Mouse (Mus musculus) small intestine, adult 10 weeks (tissue): ENCODE results near the gene Gins2. TPM values are rescaled to one million over a fixed set of nuclear protein-coding genes. Genes with fewer than 3 reads are reported as not detected.

Experiments used
- polyA plus RNA-seq: library from polyadenylated mRNA; stranded (reverse); fragments of 350-450 nt; fragmentation: Illumina TruSeq; extraction: RNeasy Lipid Tissue Mini Kit (QIAGEN cat#74804); gene quantifications from one replicate; pipeline ENCODE4 v1.2.3, GENCODE M21; 2014; ENCODE audit warnings: low replicate concordance

Gene Gins2
- 0.26 TPM for polyA plus RNA-seq

DNA sequence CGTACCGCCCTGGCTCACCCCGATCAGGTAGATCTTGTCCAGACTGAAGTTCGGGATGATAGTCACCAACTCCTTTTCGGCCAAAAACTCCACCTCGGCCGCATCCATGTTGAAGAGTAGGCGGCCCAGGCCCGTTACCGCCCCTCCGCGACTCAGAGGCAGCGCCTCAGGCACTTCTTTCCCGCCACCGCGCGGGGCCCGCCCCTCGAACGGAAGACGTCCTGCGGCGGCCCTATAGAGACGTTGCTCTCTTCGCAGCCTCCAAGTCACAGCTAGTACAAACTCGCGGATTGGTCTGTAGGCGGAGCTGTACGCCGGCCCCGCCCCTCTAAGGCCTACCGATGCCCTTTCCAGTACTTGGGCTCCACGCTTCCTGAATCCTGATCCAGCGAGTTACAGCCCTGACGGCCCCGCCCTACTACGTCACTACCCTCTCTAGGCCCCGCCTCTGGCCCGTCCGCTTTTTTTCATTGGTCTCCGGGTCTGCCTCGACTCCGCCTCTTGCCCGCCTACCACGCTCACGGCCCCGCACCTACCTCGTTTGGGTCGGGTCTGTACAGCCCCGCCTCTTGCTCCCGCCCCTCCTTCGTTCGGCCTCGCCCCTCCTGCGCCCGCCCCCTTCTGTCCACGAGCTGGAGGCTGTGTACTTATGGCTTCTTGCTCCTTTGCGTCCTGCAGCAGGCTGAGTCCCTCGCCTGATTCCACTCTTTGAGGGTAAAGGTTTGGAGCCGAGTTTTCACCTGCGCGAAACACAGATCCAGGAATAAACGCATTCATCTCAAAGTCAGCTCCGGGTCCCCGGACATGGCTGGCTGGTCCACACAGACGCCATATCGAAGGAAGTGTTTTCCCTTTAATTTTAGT, at the start of gene Gins2:
Gins2 (minus strand) TSS at position 397 of the 864 bp plus-strand sequence.

Other genes starting within 250 kb of the Gins2 start
- not detected for gene 1190005I06Rik, start 58.3 kb upstream of the Gins2 start, polyA plus RNA-seq
- not detected for gene Gm27021, start 78.8 kb upstream of the Gins2 start, polyA plus RNA-seq
- 10.1 TPM for gene Cox4i1, start 78.9 kb upstream of the Gins2 start, polyA plus RNA-seq
- 3.3 TPM for gene Emc8, start 79.3 kb upstream of the Gins2 start, polyA plus RNA-seq
- 3.7 TPM for gene Irf8, start 147.1 kb upstream of the Gins2 start, polyA plus RNA-seq